8 mouse cellular contexts compared by ENCODE assay signal in genomic region chr3:60499718-60500450, GRCm38 (mm10). TPM values are rescaled to one million over a fixed set of nuclear protein-coding genes. Genes with fewer than 3 reads are reported as not detected.
DNase-seq lines count a peak whose midpoint lies in the region; ATAC-seq and TF ChIP-seq lines count a peak whose summit lies in the region.

No protein-coding gene starts in this region.

- no peaks in the 10 kb centered on the region for H3K9me3 ChIP-seq in embryonic facial prominence, embryonic 12.5 days
- no peaks in the 10 kb centered on the region for H3K9me3 ChIP-seq in midbrain, embryonic 16.5 days (replicated peaks; ENCODE audit: control insufficient read depth, low read length, poor library complexity, severe bottlenecking)

- no peak for DNase-seq in liver, adult 2 months (ENCODE audit: extremely low read depth, low read depth, low spot score)
- DNase-seq in liver = no peak
- peak; percentile 72 for DNase-seq in kidney, adult 2 months
- no peak for DNase-seq in cerebellum, postnatal 14 days
- no peak for DNase-seq in right cerebral cortex, adult 18-20 months

- no peaks in the 10 kb centered on the region for H3K27me3 ChIP-seq in liver, adult 2 months (ENCODE audit: control insufficient read depth, insufficient read depth, low read length)
- no peaks in the 10 kb centered on the region for H3K27me3 ChIP-seq in embryonic facial prominence, embryonic 12.5 days
- no peaks in the 10 kb centered on the region for H3K27me3 ChIP-seq in kidney, adult 2 months (replicated peaks; ENCODE audit: control insufficient read depth, insufficient read depth, low read length)
- H3K27me3 ChIP-seq in midbrain, embryonic 16.5 days (ENCODE audit: control insufficient read depth, insufficient read depth, low read depth, low read length) = no peaks in the 10 kb centered on the region

- H3K79me2 ChIP-seq in liver, adult 2 months (ENCODE audit: control insufficient read depth, insufficient read depth, low read length) = peaks cover 19% of the 10 kb centered on the region; the same call in 1 of the 2 replicates

- no peak for ATAC-seq in embryonic facial prominence, embryonic 12.5 days (ENCODE audit: insufficient number of reproducible peaks, insufficient read depth, low FRiP score, low TSS enrichment)
- no peak for ATAC-seq in midbrain, embryonic 16.5 days
- no peak for ATAC-seq in inflammation-experienced regulatory T-cells, adult 6 months

- peaks cover 26% of the 10 kb centered on the region for H3K4me1 ChIP-seq in liver, adult 2 months (ENCODE audit: control insufficient read depth, insufficient read depth, low read length)
- H3K4me1 ChIP-seq in embryonic facial prominence, embryonic 12.5 days = peaks cover 30% of the 10 kb centered on the region
- peaks cover 22% of the 10 kb centered on the region for H3K4me1 ChIP-seq in kidney, adult 2 months (ENCODE audit: control insufficient read depth, insufficient read depth, low read length)
- H3K4me1 ChIP-seq in midbrain, embryonic 16.5 days (ENCODE audit: control insufficient read depth, insufficient read depth, low read length) = peaks cover 25% of the 10 kb centered on the region

- H3K9ac ChIP-seq in liver, adult 2 months (ENCODE audit: low read depth, low read length) = no peak overlapping the region
- H3K9ac ChIP-seq in embryonic facial prominence, embryonic 12.5 days = peak overlapping the region; percentile 95; the same call in 1 of the 2 replicates
- no peak overlapping the region for H3K9ac ChIP-seq in midbrain, embryonic 16.5 days (ENCODE audit: low read depth, low read length)

- peak overlapping the region; percentile 14; the same call in 1 of the 2 replicates for H3K4me3 ChIP-seq in liver, adult 2 months (ENCODE audit: insufficient read depth, low read depth, low read length)
- H3K4me3 ChIP-seq in embryonic facial prominence, embryonic 12.5 days = peak overlapping the region; percentile 91
- no peak overlapping the region for H3K4me3 ChIP-seq in kidney, adult 2 months (ENCODE audit: insufficient read depth, low read depth, low read length)
- H3K4me3 ChIP-seq in midbrain, embryonic 16.5 days (ENCODE audit: low read depth, low read length) = peak overlapping the region; percentile 83

- TF ChIP-seq CTCF in liver, adult 2 months (IDR thresholded peaks at IDR 0.05; ENCODE audit: low read depth, low read length) = no peak
- no peak for TF ChIP-seq CTCF in kidney, adult 2 months (conservative IDR thresholded peaks at IDR 0.05; ENCODE audit: insufficient read depth, insufficient read length, low read depth, low read length)

- H3K36me3 ChIP-seq in liver, adult 2 months (ENCODE audit: control insufficient read depth, insufficient read depth, low read length) = no peaks in the 10 kb centered on the region
- no peaks in the 10 kb centered on the region for H3K36me3 ChIP-seq in embryonic facial prominence, embryonic 12.5 days
- no peaks in the 10 kb centered on the region for H3K36me3 ChIP-seq in kidney, adult 2 months (ENCODE audit: control insufficient read depth, insufficient read depth, low read length)
- no peaks in the 10 kb centered on the region for H3K36me3 ChIP-seq in midbrain, embryonic 16.5 days (ENCODE audit: control insufficient read depth, insufficient read depth, low read length)

- peak overlapping the region; percentile 59 for H3K4me2 ChIP-seq in embryonic facial prominence, embryonic 12.5 days (replicated peaks)
- peak overlapping the region; percentile 85 for H3K4me2 ChIP-seq in midbrain, embryonic 16.5 days (ENCODE audit: low read length)

- WGBS in liver, adult 2 months = 52% methylated on average over 7 of the region's 7 CpGs
- WGBS in embryonic facial prominence, embryonic 12.5 days = 49% methylated on average over 7 of the region's 7 CpGs
- WGBS in kidney, adult 2 months = 46% methylated on average over 7 of the region's 7 CpGs
- 52% methylated on average over 7 of the region's 7 CpGs for WGBS in midbrain, embryonic 16.5 days

- H3K27ac ChIP-seq in liver, adult 2 months (replicated peaks; ENCODE audit: insufficient read depth, low read depth, low read length) = peak overlapping the region; percentile 83
- no peak overlapping the region for H3K27ac ChIP-seq in embryonic facial prominence, embryonic 12.5 days
- H3K27ac ChIP-seq in kidney, adult 2 months (ENCODE audit: insufficient read depth, low read depth, low read length) = peak overlapping the region; percentile 86
- H3K27ac ChIP-seq in midbrain, embryonic 16.5 days (ENCODE audit: low read length) = no peak overlapping the region

- TF ChIP-seq POLR2A in liver, adult 2 months (IDR thresholded peaks at IDR 0.05; ENCODE audit: extremely low read depth, insufficient read depth, low read length) = no peak
- TF ChIP-seq POLR2A in kidney, adult 2 months (IDR thresholded peaks at IDR 0.05; ENCODE audit: low read depth, low read length) = no peak

RNA-seq across cellular contexts. Expression of gene Mbnl1, which starts 27.3 kb away (rescaled TPM):
- 107 and 111 TPM in 2 replicates for total RNA-seq in liver, adult 2 months (2014; rRNA removed)
- 22.6 and 27.3 TPM in 2 replicates for polyA plus RNA-seq in liver, adult 2 months (2012; rRNA removed)
- 63.7 and 74.3 TPM in 2 replicates for polyA plus RNA-seq in embryonic facial prominence, embryonic 12.5 days (2016; fragmentation: Nextera tagmentation; extraction: Ambion mirVana)
- polyA plus RNA-seq in kidney, adult 2 months (2012; rRNA removed) = 43.0 and 52.3 TPM in 2 replicates
- polyA plus RNA-seq in midbrain, embryonic 16.5 days (2015; fragmentation: Nextera tagmentation; extraction: Ambion mirVana) = 46.8 and 48.7 TPM in 2 replicates
- 100 to 1,000 TPM; 763 to 996 (median 829) TPM for polyA plus RNA-seq in inflammation-experienced regulatory T-cells, adult 6 months (2017; shearing (Covaris generic))

Comparison
In these comparisons a context has a peak if more than half of its experiments do, and no peak if none do; other contexts are left out.
1. H3K27ac ChIP-seq: peak in liver, adult 2 months (single experiment) and kidney, adult 2 months (single experiment); none in embryonic facial prominence, embryonic 12.5 days (single experiment) and midbrain, embryonic 16.5 days (single experiment).
2. RNA of gene Mbnl1, which starts 27.3 kb away (polyA plus RNA-seq): 763 to 996 TPM in inflammation-experienced regulatory T-cells, adult 6 months; 63.7 to 74.3 TPM in embryonic facial prominence, embryonic 12.5 days, 43.0 to 52.3 TPM in kidney, adult 2 months, 46.8 to 48.7 TPM in midbrain, embryonic 16.5 days and 22.6 to 27.3 TPM in liver, adult 2 months; every median in the first group is over 10 times any median in the second.